In genomic region chr2:170596726-170597125, GRCm38 (mm10) we compare ENCODE assay signal across 9 mouse cellular contexts. TPM values are rescaled to one million over a fixed set of nuclear protein-coding genes. Genes with fewer than 3 reads are reported as not detected.
DNase-seq lines count a peak whose midpoint lies in the region; ATAC-seq and TF ChIP-seq lines count a peak whose summit lies in the region.
"Had no signal": no experiment of that assay in that cellular context is flagged by ENCODE, and none has a peak within 500 bp of the region (broad histone marks: within the 10 kb centered on the region; RNA-seq: fewer than 3 reads in every experiment).

No protein-coding gene starts in this region.

- H3K4me2 ChIP-seq in heart, postnatal 0 days (ENCODE audit: low read depth, low read length), result no peak overlapping the region

- H3K27ac ChIP-seq in heart, postnatal 0 days (ENCODE audit: low read depth), result no peak overlapping the region
- no peak overlapping the region for H3K27ac ChIP-seq in heart, embryonic 10.5 days
- H3K27ac ChIP-seq: macrophage had no signal

- DNase-seq in heart, postnatal 0 days (ENCODE audit: low spot score), result peak; percentile 43
- DNase-seq in heart, embryonic 10.5 days (ENCODE audit: low spot score), result no peak
- peak; percentile 25 for DNase-seq in Muller cell, postnatal 12 days (ENCODE audit: inconsistent ontology term)
- peak; percentile 32 to 62 for DNase-seq in cerebellum, postnatal 25 days
- DNase-seq in heart, postnatal 4 days, result peak; percentile 86
- peak; percentile 77 to 80 for DNase-seq in left cerebral cortex, postnatal 14 days (ENCODE audit: low spot score in 2 of 2)
- DNase-seq in ovary, postnatal 36 days (ENCODE audit: low spot score), result peak; percentile 52

- WGBS in heart, postnatal 0 days, result 0% methylated on average over 1 of the region's 1 CpGs
- WGBS in heart, embryonic 10.5 days, result 11% methylated on average over 1 of the region's 1 CpGs

- TF ChIP-seq EP300 in heart, postnatal 0 days (IDR thresholded peaks at IDR 0.05; ENCODE audit: low read depth), result no peak

- H3K36me3 ChIP-seq in heart, postnatal 0 days (replicated peaks; ENCODE audit: control insufficient read depth, insufficient read depth, low read length), result no peaks in the 10 kb centered on the region
- H3K36me3 ChIP-seq in heart, embryonic 10.5 days, result no peaks in the 10 kb centered on the region

- no peak overlapping the region for H3K4me3 ChIP-seq in heart, postnatal 0 days (ENCODE audit: low read depth, low read length)
- no peak overlapping the region for H3K4me3 ChIP-seq in heart, embryonic 10.5 days

- H3K9me3 ChIP-seq in heart, postnatal 0 days (replicated peaks; ENCODE audit: control insufficient read depth, low read length), result no peaks in the 10 kb centered on the region
- no peaks in the 10 kb centered on the region for H3K9me3 ChIP-seq in heart, embryonic 10.5 days

- TF ChIP-seq CTCF in heart, postnatal 0 days (IDR thresholded peaks at IDR 0.05; ENCODE audit: low read depth), result peak; percentile 66

- H3K9ac ChIP-seq in heart, postnatal 0 days (replicated peaks; ENCODE audit: low read depth, low read length), result no peak overlapping the region

- ATAC-seq in heart, postnatal 0 days (ENCODE audit: insufficient read depth, low read depth), result no peak
- no peak for ATAC-seq in activated CD4-positive, CD25-positive, alpha-beta regulatory T cell, adult 4 months

- H3K27me3 ChIP-seq in heart, postnatal 0 days (ENCODE audit: control insufficient read depth, insufficient read depth, low read length), result no peaks in the 10 kb centered on the region
- H3K27me3 ChIP-seq in heart, embryonic 10.5 days (ENCODE audit: insufficient read depth, poor library complexity, severe bottlenecking), result no peaks in the 10 kb centered on the region

- intact Hi-C loops in left cerebral cortex, postnatal 14 days (cut with DNase I), result loop anchor here (2.0 kb wide), 2 partner anchors 76 to 276 kb away; no protein-coding TSS in a partner anchor

- H3K4me1 ChIP-seq in heart, postnatal 0 days (ENCODE audit: control insufficient read depth, insufficient read depth), result no peaks in the 10 kb centered on the region
- no peaks in the 10 kb centered on the region for H3K4me1 ChIP-seq in heart, embryonic 10.5 days

RNA-seq across cellular contexts. Expression of gene 4930470P17Rik, which starts 5.1 kb away (rescaled TPM):
- total RNA-seq in heart, postnatal 0 days (2014; rRNA removed; ENCODE audit: low replicate concordance), result not detected in 2 replicates
- polyA plus RNA-seq in heart, postnatal 0 days (2015; fragmentation: Nextera tagmentation; extraction: Ambion mirVana), result not detected in 2 replicates
- polyA plus RNA-seq in heart, embryonic 10.5 days (2016; fragmentation: Nextera tagmentation; extraction: Ambion mirVana), result not detected in 2 replicates
- total RNA-seq in heart, postnatal 4 days (2021), result not detected
- not detected for total RNA-seq in left cerebral cortex, postnatal 14 days (2021)
- not detected for polyA plus RNA-seq in activated CD4-positive, CD25-positive, alpha-beta regulatory T cell, adult 4 months (2017; shearing (Covaris generic))
- polyA plus RNA-seq: macrophage had no signal
